Mouse (Mus musculus): Measurements from ENCODE around the gene Lelp1. TPM values are rescaled to one million over a fixed set of nuclear protein-coding genes. Genes with fewer than 3 reads are reported as not detected.

Gene Lelp1
- not detected in 2 replicates for polyA plus RNA-seq (2014; fragmentation: Nextera tagmentation; extraction: Ambion mirVana)

DNA sequence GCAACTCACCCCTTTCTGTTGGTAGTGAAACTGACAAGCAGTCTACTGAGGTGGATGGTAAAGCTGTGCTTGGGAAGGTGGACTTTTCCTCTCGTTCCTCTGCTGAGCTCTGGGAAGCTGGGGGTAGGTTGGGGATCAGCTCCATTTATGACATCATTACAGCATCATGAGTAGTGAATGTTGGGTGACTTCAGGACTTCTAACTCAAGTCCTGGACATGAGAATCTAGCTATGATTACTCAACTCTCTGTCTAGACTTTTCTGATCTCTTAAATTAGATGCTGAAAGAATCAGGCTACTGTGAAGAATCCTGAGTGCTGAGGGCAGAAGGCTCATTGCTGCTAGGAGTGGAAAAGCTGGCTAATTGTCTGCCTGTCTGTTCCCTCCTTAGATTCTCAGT is at the start of gene Lelp1:
Gene Lelp1, minus strand, starts transcription at position 101 of the 400 bp plus-strand sequence.
- no peak for ATAC-seq (replicated peaks; ENCODE audit: insufficient number of reproducible peaks, low FRiP score, low TSS enrichment)
- Histone ChIP-seq H3K4me3 (ENCODE audit: low read depth, low read length) (no peak within 1 kb of the TSS), H3K9ac (ENCODE audit: low read depth, low read length) (no peak within 1 kb of the TSS), H3K27me3 (ENCODE audit: control insufficient read depth, insufficient read depth, low read length) (no peaks in the 10 kb centered on the region), H3K27ac (ENCODE audit: low read depth, low read length) (no peak within 1 kb of the TSS), H3K9me3 (replicated peaks; ENCODE audit: control insufficient read depth, low read length) (no peaks in the 10 kb centered on the region), H3K36me3 (ENCODE audit: control insufficient read depth, insufficient read depth, low read length) (no peaks in the 10 kb centered on the region), H3K4me2 (no peak within 1 kb of the TSS), H3K4me1 (ENCODE audit: control insufficient read depth, insufficient read depth, low read length) (no peaks in the 10 kb centered on the region)
- 70% methylated on average over 1 of the region's 1 CpGs for WGBS (ENCODE audit: insufficient replicate concordance)

DNA sequence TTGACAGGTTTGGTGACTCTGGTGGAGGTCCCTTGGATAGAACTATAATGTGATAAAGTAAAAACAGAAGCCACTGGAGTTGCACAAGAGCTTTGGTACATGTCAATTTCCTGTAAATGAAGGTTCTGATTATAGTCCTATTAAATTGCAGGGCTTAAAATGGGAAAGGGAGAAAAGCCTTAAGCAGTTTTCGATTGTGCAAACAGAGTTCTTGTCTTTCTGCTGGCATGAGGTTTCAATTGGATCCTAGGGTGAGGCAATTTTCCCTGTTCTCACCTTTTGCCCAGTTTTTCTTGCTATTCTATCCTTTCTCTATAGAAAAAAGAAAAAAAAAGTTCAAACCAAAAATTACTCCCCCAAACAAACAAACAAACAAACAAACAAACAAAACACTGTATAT is 34.3 kb upstream of the Lelp1 start:
- WGBS (ENCODE audit: insufficient replicate concordance) = 68% methylated on average over 1 of the region's 1 CpGs
- no peak for ATAC-seq (replicated peaks; ENCODE audit: insufficient number of reproducible peaks, low FRiP score, low TSS enrichment)

DNA sequence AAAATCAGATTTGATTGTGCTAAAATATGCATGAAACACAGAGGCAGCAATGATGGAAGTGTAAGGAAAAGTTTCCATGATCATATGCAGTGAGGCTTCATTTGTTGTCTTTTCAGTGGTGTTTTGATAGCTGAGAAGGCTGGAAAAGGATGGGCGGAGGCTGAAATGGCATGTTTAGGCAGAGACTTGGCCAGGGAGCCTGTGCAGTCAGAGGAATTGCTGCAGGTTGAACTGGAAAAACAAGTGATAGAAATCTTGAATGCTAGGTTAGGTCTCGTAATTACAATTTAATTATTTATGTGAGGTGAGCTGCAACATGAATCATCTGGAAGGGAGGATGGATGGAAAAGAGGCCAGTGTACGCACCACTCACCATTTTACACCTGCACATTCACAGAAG is 27.3 kb upstream of the Lelp1 start:
- 71% methylated on average over 3 of the region's 3 CpGs for WGBS (ENCODE audit: insufficient replicate concordance)
- no peaks in the 10 kb centered on the region for H3K9me3 ChIP-seq (replicated peaks; ENCODE audit: control insufficient read depth, low read length)

More for the DNA sequence above, 34.3 kb upstream of the Lelp1 start:
- Histone ChIP-seq H3K27me3 (ENCODE audit: control insufficient read depth, insufficient read depth, low read length) (no peaks in the 10 kb centered on the region), H3K4me2 (no peak overlapping the region), H3K27ac (ENCODE audit: low read depth, low read length) (no peak overlapping the region), H3K36me3 (ENCODE audit: control insufficient read depth, insufficient read depth, low read length) (no peaks in the 10 kb centered on the region), H3K4me1 (ENCODE audit: control insufficient read depth, insufficient read depth, low read length) (no peaks in the 10 kb centered on the region), H3K9ac (ENCODE audit: low read depth, low read length) (no peak overlapping the region), H3K9me3 (replicated peaks; ENCODE audit: control insufficient read depth, low read length) (no peaks in the 10 kb centered on the region), H3K4me3 (ENCODE audit: low read depth, low read length) (no peak overlapping the region)

DNA sequence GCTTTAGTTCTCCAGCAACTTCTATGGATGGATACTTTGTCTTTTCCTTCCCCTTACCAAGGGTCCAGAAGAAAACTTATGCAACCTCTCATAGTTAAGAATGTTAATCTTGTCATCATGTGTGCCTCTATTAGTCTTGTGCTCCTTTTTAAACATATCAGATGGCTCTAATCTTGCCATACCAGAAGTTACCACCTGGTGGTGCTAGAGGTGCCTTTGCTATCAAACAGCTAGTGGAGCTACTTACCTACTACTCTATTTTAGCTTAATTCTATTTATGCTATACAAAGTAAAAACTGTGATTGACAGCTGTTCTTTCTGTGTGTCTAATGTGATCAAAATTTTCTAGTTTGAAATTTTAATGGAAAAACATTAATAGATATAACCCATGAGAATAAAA is 10.8 kb upstream of the Lelp1 start:
- no peak overlapping the region for H3K4me3 ChIP-seq (ENCODE audit: low read depth, low read length)

More for the DNA sequence above, 27.3 kb upstream of the Lelp1 start:
- Histone ChIP-seq H3K4me1 (ENCODE audit: control insufficient read depth, insufficient read depth, low read length) (no peaks in the 10 kb centered on the region), H3K4me2 (no peak overlapping the region), H3K27ac (ENCODE audit: low read depth, low read length) (no peak overlapping the region), H3K4me3 (ENCODE audit: low read depth, low read length) (no peak overlapping the region), H3K27me3 (ENCODE audit: control insufficient read depth, insufficient read depth, low read length) (no peaks in the 10 kb centered on the region), H3K9ac (ENCODE audit: low read depth, low read length) (no peak overlapping the region), H3K36me3 (ENCODE audit: control insufficient read depth, insufficient read depth, low read length) (no peaks in the 10 kb centered on the region)
- ATAC-seq (replicated peaks; ENCODE audit: insufficient number of reproducible peaks, low FRiP score, low TSS enrichment) = no peak

DNA sequence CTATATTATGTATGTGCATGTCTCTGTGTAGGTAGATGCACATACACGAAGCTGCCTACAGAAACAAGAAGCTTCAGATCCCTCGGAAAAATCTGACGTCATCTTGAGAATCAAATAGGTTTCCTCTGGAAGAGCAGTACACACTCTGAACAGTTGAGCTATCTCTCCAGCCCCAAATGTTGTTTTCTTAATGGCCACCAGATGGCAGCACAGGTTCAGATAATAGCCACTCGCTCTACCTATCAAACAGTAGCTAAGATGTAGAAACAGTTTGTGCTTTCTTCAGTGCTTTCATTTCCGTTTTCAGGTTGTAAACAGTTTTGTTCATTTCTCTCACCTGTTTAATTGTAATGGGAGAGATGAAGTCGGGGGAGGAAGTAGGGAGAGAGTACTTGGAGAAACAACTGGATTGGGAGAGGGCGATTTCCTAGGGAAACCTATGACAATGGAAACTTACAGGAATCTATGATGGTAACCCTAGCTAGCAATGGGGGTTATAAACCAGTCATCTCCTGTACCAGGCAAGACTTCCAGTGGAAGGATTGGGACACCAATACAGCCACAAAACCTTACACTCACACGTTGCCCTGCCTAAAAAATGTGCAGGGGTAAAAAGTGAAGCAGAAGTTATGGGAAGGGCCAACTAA is 8.2 kb upstream of the Lelp1 start:
- WGBS (ENCODE audit: insufficient replicate concordance) = 20% methylated on average over 8 of the region's 8 CpGs
- ATAC-seq (replicated peaks; ENCODE audit: insufficient number of reproducible peaks, low FRiP score, low TSS enrichment) = no peak
- Histone ChIP-seq H3K27ac (ENCODE audit: low read depth, low read length) (no peak overlapping the region), H3K9ac (ENCODE audit: low read depth, low read length) (no peak overlapping the region), H3K9me3 (replicated peaks; ENCODE audit: control insufficient read depth, low read length) (no peaks in the 10 kb centered on the region), H3K4me2 (no peak overlapping the region), H3K4me1 (ENCODE audit: control insufficient read depth, insufficient read depth, low read length) (no peaks in the 10 kb centered on the region), H3K36me3 (ENCODE audit: control insufficient read depth, insufficient read depth, low read length) (no peaks in the 10 kb centered on the region), H3K4me3 (ENCODE audit: low read depth, low read length) (no peak overlapping the region), H3K27me3 (ENCODE audit: control insufficient read depth, insufficient read depth, low read length) (no peaks in the 10 kb centered on the region)

More for the DNA sequence above, 10.8 kb upstream of the Lelp1 start:
- no peak for ATAC-seq (replicated peaks; ENCODE audit: insufficient number of reproducible peaks, low FRiP score, low TSS enrichment)
- H3K4me1 ChIP-seq (ENCODE audit: control insufficient read depth, insufficient read depth, low read length) = no peaks in the 10 kb centered on the region
- H3K9me3 ChIP-seq (replicated peaks; ENCODE audit: control insufficient read depth, low read length) = no peaks in the 10 kb centered on the region
- no peaks in the 10 kb centered on the region for H3K27me3 ChIP-seq (ENCODE audit: control insufficient read depth, insufficient read depth, low read length)
- no peaks in the 10 kb centered on the region for H3K36me3 ChIP-seq (ENCODE audit: control insufficient read depth, insufficient read depth, low read length)
- no peak overlapping the region for H3K4me2 ChIP-seq
- H3K9ac ChIP-seq (ENCODE audit: low read depth, low read length) = no peak overlapping the region
- H3K27ac ChIP-seq (ENCODE audit: low read depth, low read length) = no peak overlapping the region

DNA sequence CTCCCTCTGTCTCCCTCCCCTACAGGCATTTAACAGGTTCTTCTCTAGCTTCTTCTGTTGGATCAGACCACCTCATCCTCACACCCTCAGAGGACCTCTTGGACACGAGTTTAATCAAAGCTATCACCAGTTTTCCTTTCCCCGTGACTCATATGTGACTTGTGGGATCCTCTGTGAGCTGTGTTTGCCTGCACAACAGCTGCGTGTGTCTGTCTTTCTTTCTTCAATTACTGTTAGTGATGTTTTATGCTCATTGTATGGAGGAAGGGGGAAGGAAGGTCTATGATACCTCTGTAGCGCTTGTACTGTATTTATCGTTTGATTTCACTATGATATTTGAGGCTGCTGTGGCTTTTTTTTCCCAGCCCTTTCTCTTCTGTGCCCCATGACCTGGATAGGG is 5.4 kb upstream of the Lelp1 start:
- H3K4me3 ChIP-seq (ENCODE audit: low read depth, low read length) = no peak overlapping the region
- 64% methylated on average over 5 of the region's 5 CpGs for WGBS (ENCODE audit: insufficient replicate concordance)
- no peaks in the 10 kb centered on the region for H3K4me1 ChIP-seq (ENCODE audit: control insufficient read depth, insufficient read depth, low read length)
- no peak overlapping the region for H3K4me2 ChIP-seq
- H3K9me3 ChIP-seq (replicated peaks; ENCODE audit: control insufficient read depth, low read length) = no peaks in the 10 kb centered on the region
- H3K27me3 ChIP-seq (ENCODE audit: control insufficient read depth, insufficient read depth, low read length) = no peaks in the 10 kb centered on the region
- no peak overlapping the region for H3K9ac ChIP-seq (ENCODE audit: low read depth, low read length)
- H3K36me3 ChIP-seq (ENCODE audit: control insufficient read depth, insufficient read depth, low read length) = no peaks in the 10 kb centered on the region
- no peak overlapping the region for H3K27ac ChIP-seq (ENCODE audit: low read depth, low read length)
- no peak for ATAC-seq (replicated peaks; ENCODE audit: insufficient number of reproducible peaks, low FRiP score, low TSS enrichment)

DNA sequence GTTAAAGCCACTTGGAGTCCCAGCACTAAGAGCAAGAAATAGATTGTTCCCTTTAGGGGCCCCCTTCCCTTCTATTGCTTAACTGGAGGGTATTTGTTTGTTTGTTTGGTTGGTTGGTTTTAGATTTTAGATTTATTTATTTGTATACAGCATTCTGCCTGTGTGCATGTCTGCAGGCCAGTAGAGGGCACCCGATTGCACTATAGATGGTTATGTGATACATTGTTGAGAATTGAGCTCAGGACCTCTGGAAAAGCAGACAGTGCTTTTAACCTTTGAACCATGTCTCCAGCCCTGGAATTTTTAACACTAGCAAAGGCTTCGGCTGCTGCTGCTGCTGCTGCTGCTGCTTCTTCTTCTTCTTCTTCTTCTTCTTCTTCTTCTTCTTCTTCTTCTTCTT is 4.9 kb upstream of the Lelp1 start:
- Histone ChIP-seq H3K4me2 (no peak overlapping the region), H3K9me3 (replicated peaks; ENCODE audit: control insufficient read depth, low read length) (no peaks in the 10 kb centered on the region), H3K36me3 (ENCODE audit: control insufficient read depth, insufficient read depth, low read length) (no peaks in the 10 kb centered on the region), H3K4me3 (ENCODE audit: low read depth, low read length) (no peak overlapping the region), H3K4me1 (ENCODE audit: control insufficient read depth, insufficient read depth, low read length) (no peaks in the 10 kb centered on the region), H3K27me3 (ENCODE audit: control insufficient read depth, insufficient read depth, low read length) (no peaks in the 10 kb centered on the region), H3K27ac (ENCODE audit: low read depth, low read length) (no peak overlapping the region), H3K9ac (ENCODE audit: low read depth, low read length) (no peak overlapping the region)
- 31% methylated on average over 2 of the region's 2 CpGs for WGBS (ENCODE audit: insufficient replicate concordance)
- ATAC-seq (replicated peaks; ENCODE audit: insufficient number of reproducible peaks, low FRiP score, low TSS enrichment) = no peak

DNA sequence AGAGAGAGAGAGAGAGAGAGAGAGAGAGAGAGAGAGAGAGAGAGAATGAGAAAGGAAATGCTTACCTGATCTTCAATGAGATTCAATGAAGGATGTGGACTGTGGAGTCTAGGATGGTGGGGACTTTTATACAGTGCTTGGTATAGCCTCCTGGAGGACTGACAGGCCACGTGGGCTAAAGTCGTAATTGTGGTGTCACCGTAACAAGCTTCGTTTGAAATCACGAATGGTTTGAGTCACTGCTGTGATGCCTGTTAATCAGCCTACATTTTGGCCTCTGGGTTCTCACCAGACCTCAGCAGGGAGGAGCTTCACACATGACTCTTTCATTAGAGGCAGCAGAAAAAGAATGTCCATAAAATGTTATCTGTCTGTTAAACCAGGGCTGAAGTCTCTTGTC is 18.7 kb downstream of the Lelp1 start, which contains the start of gene Prr9:
Gene Prr9, minus strand, starts transcription at position 101 of the 400 bp plus-strand sequence.
- Histone ChIP-seq H3K27me3 (ENCODE audit: control insufficient read depth, insufficient read depth, low read length) (no peaks in the 10 kb centered on the region), H3K9ac (ENCODE audit: low read depth, low read length) (no peak within 1 kb of the TSS), H3K4me3 (ENCODE audit: low read depth, low read length) (no peak within 1 kb of the TSS), H3K4me1 (ENCODE audit: control insufficient read depth, insufficient read depth, low read length) (no peaks in the 10 kb centered on the region), H3K36me3 (ENCODE audit: control insufficient read depth, insufficient read depth, low read length) (no peaks in the 10 kb centered on the region), H3K9me3 (replicated peaks; ENCODE audit: control insufficient read depth, low read length) (no peaks in the 10 kb centered on the region), H3K27ac (ENCODE audit: low read depth, low read length) (no peak within 1 kb of the TSS), H3K4me2 (no peak within 1 kb of the TSS)
- no peak for ATAC-seq (replicated peaks; ENCODE audit: insufficient number of reproducible peaks, low FRiP score, low TSS enrichment)
- WGBS (ENCODE audit: insufficient replicate concordance) = 77% methylated on average over 5 of the region's 5 CpGs

DNA sequence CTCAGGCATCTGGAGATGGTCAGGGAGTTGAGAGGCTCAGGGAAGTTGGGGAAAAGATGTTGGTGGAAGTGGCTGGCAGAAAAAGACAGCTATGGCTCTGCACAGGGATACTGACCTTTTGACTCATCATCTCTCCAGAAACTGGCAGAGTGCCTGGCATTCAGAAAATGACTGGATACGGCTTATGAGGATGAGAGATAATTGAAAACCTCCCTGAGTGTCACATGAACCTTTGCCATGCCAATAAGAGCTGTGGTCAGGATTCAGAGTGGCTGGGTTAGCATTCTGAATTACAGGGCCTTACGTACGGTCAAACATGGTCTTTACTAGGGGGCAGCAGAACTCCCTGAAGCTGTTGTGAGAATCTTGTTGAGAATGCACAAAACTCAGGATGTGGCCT is 21.6 kb downstream of the Lelp1 start:
- no peak for ATAC-seq (replicated peaks; ENCODE audit: insufficient number of reproducible peaks, low FRiP score, low TSS enrichment)
- Histone ChIP-seq H3K4me3 (ENCODE audit: low read depth, low read length) (no peak overlapping the region), H3K27me3 (ENCODE audit: control insufficient read depth, insufficient read depth, low read length) (no peaks in the 10 kb centered on the region), H3K36me3 (ENCODE audit: control insufficient read depth, insufficient read depth, low read length) (no peaks in the 10 kb centered on the region), H3K9me3 (replicated peaks; ENCODE audit: control insufficient read depth, low read length) (no peaks in the 10 kb centered on the region), H3K27ac (ENCODE audit: low read depth, low read length) (no peak overlapping the region), H3K4me1 (ENCODE audit: control insufficient read depth, insufficient read depth, low read length) (no peaks in the 10 kb centered on the region), H3K9ac (ENCODE audit: low read depth, low read length) (no peak overlapping the region), H3K4me2 (no peak overlapping the region)
- 77% methylated on average over 3 of the region's 3 CpGs for WGBS (ENCODE audit: insufficient replicate concordance)

All from heart, embryonic 11.5 days (tissue).